Mouse (Mus musculus) myocyte (in vitro differentiated cells): Measurements from ENCODE around the gene Mink1. TPM values are rescaled to one million over a fixed set of nuclear protein-coding genes. Genes with fewer than 3 reads are reported as not detected.
A peak's percentile ranks its signal among the peaks of the same experiment; 100 is the strongest.

ENCODE experiments used
- H3K27me3 ChIP-seq: one replicate; pipeline ENCODE4 v1.6.1; 2011; ENCODE audit not compliant: control insufficient read depth, insufficient read depth, insufficient read length
- H3K36me3 ChIP-seq: one replicate; pipeline ENCODE4 v1.6.1; 2011; ENCODE audit not compliant: control insufficient read depth, insufficient read depth
- H3K4me2 ChIP-seq: one replicate; pipeline ENCODE4 v1.6.1; 2011; ENCODE audit warnings: low read depth, control low read depth
- H3K4me3 ChIP-seq: one replicate; pipeline ENCODE4 v1.5.1; 2011; ENCODE audit warnings: mild to moderate bottlenecking, control low read depth, moderate library complexity
- H3K79me2 ChIP-seq: one replicate; pipeline ENCODE4 v1.6.1; 2011; ENCODE audit not compliant: control insufficient read depth, insufficient read depth
- H3ac ChIP-seq: one replicate; pipeline ENCODE4 v1.6.1; 2011; ENCODE audit not compliant: control insufficient read depth, insufficient read length
- CEBPB ChIP-seq: IDR thresholded peaks from 2 replicates; pipeline ENCODE4 v1.6.1; 2011; ENCODE audit warnings: mild to moderate bottlenecking, moderate library complexity; ENCODE audit not compliant: poor library complexity, insufficient read depth, severe bottlenecking
- E2F4 ChIP-seq: IDR thresholded peaks from one replicate; pipeline ENCODE4 v1.6.1; 2011; ENCODE audit warnings: mild to moderate bottlenecking, control low read depth, moderate library complexity; ENCODE audit not compliant: insufficient read depth
- MAX ChIP-seq: IDR thresholded peaks from one replicate; pipeline ENCODE4 v1.6.1; 2011; ENCODE audit warnings: low read depth, mild to moderate bottlenecking, control low read depth
- MYOD1 ChIP-seq, 3 experiments: IDR thresholded peaks; one replicate each; pipeline ENCODE4 v1.6.1; 2011; ENCODE audit warnings: control low read depth in 2 of 3, low read depth in 2 of 3, mild to moderate bottlenecking in 2 of 3, moderate library complexity in 1 of 3; ENCODE audit not compliant: insufficient read length in 2 of 3, control insufficient read depth in 1 of 3
- MYOG ChIP-seq, 3 experiments: IDR thresholded peaks; one replicate each; pipeline ENCODE4 v1.6.1; 2011; ENCODE audit warnings: control low read depth in 2 of 3, low read depth in 2 of 3, mild to moderate bottlenecking in 2 of 3; ENCODE audit not compliant: insufficient read length in 2 of 3, control insufficient read depth in 1 of 3, insufficient read depth in 1 of 3
- POLR2A ChIP-seq: IDR thresholded peaks from one replicate; pipeline ENCODE4 v1.6.1; 2011; ENCODE audit warnings: low read depth, mild to moderate bottlenecking, control low read depth, moderate library complexity; ENCODE audit not compliant: insufficient read length
- POLR2AphosphoS2 ChIP-seq: IDR thresholded peaks from one replicate; pipeline ENCODE4 v1.6.1; 2011; ENCODE audit warnings: low read depth, control low read depth; ENCODE audit not compliant: insufficient read length
- REST ChIP-seq: IDR thresholded peaks from one replicate; pipeline ENCODE4 v1.6.1; 2011; ENCODE audit warnings: mild to moderate bottlenecking, control low read depth, moderate library complexity; ENCODE audit not compliant: insufficient read depth, insufficient read length
- SRF ChIP-seq: IDR thresholded peaks from one replicate; pipeline ENCODE4 v1.6.1; 2011; ENCODE audit warnings: low read depth; ENCODE audit not compliant: control insufficient read depth, insufficient read length
- TCF12 ChIP-seq: IDR thresholded peaks from one replicate; pipeline ENCODE4 v1.6.1; 2011; ENCODE audit warnings: mild to moderate bottlenecking, control low read depth; ENCODE audit not compliant: poor library complexity, insufficient read depth, severe bottlenecking
- TCF3 ChIP-seq: IDR thresholded peaks from one replicate; pipeline ENCODE4 v1.6.1; 2011; ENCODE audit warnings: low read depth, control low read depth; ENCODE audit not compliant: insufficient read length
- USF1 ChIP-seq: IDR thresholded peaks from one replicate; pipeline ENCODE4 v1.6.1; 2011; ENCODE audit warnings: low read depth, mild to moderate bottlenecking, control low read depth, moderate library complexity
- polyA plus RNA-seq: library from polyadenylated mRNA; unstranded; fragments of >200 nt; fragmentation: generic; extraction: Trizol; gene quantifications from one replicate; pipeline ENCODE4 v1.2.1, GENCODE M21; 2012; ENCODE audit warnings: missing spikeins

The Mink1 gene
- polyA plus RNA-seq, 1 experiment, result 34.4 TPM

DNA sequence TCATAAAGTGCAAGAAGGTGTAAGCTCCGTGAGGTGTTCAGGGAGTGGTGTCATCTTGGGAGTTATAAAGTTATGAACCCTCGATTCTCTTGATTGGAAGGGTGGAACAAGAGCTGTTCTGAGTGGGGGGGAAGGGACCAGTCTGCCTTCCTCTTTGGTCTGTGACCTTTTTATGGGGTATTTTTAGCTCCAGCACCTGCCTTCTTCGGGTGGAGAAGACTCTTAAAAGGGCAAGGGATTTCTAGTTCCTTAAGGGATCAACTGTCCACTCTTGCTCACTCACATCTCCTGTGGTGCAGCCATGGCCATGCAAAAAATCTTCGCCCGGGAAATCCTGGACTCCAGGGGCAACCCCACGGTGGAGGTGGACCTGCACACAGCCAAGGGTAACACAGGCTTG, 94.9 kb downstream of the Mink1 start:
- TF ChIP-seq USF1, result no peak
- no peak for TF ChIP-seq POLR2A
- no peak for TF ChIP-seq E2F4
- no peak for TF ChIP-seq SRF
- TF ChIP-seq TCF3, result no peak
- TF ChIP-seq MYOG (IDR thresholded peaks at IDR 0.05; ENCODE audit: control insufficient read depth in 1 of 3, insufficient read depth in 1 of 3, insufficient read length in 2 of 3, low read depth in 2 of 3), result peak in 1 of 3 experiments; percentile 40
- TF ChIP-seq MYOD1 (IDR thresholded peaks at IDR 0.05; ENCODE audit: control insufficient read depth in 1 of 3, insufficient read length in 2 of 3, low read depth in 2 of 3), result peak in 1 of 3 experiments; percentile 9
- TF ChIP-seq POLR2AphosphoS2, result no peak
- no peak for TF ChIP-seq CEBPB
- peak; percentile 45 for TF ChIP-seq TCF12
- TF ChIP-seq MAX, result no peak
- TF ChIP-seq REST, result no peak
- H3K4me3 ChIP-seq, result peak overlapping the region; percentile 94
- H3K36me3 ChIP-seq, result peaks cover 23% of the 10 kb centered on the region
- peak overlapping the region; percentile 97 for H3K4me2 ChIP-seq
- H3ac ChIP-seq, result peak overlapping the region; percentile 4
- H3K27me3 ChIP-seq, result no peaks in the 10 kb centered on the region
- peaks cover 57% of the 10 kb centered on the region for H3K79me2 ChIP-seq

DNA sequence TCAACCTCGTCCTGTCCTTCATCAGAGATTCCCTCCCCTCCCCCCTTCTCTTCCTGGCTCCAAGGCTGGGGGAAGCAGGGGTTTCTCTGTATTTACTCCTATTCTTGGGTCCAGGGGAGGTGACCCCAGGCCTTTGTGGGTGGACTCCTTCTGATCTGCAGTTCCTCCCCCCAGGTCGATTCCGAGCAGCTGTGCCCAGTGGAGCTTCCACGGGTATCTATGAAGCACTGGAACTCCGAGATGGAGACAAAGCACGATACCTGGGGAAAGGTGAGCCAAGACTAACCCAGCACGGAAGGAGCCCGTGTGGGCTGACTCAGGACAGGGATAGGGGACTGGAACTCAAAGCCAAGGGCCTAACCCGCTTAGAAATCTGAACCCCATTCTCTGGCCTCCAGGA, 95.3 kb downstream of the Mink1 start:
- Histone ChIP-seq H3K4me2 (peak overlapping the region; percentile 97), H3K27me3 (no peaks in the 10 kb centered on the region), H3ac (peak overlapping the region; percentile 4), H3K79me2 (peaks cover 53% of the 10 kb centered on the region), H3K36me3 (peaks cover 23% of the 10 kb centered on the region), H3K4me3 (peak overlapping the region; percentile 94)
- TF ChIP-seq USF1, result no peak
- no peak for TF ChIP-seq POLR2A
- no peak for TF ChIP-seq E2F4
- TF ChIP-seq CEBPB, result no peak
- no peak for TF ChIP-seq REST
- no peak for TF ChIP-seq TCF3
- TF ChIP-seq SRF, result no peak
- no peak for TF ChIP-seq MYOG (IDR thresholded peaks at IDR 0.05; ENCODE audit: control insufficient read depth in 1 of 3, insufficient read depth in 1 of 3, insufficient read length in 2 of 3, low read depth in 2 of 3)
- TF ChIP-seq MAX, result no peak
- TF ChIP-seq MYOD1 (IDR thresholded peaks at IDR 0.05; ENCODE audit: control insufficient read depth in 1 of 3, insufficient read length in 2 of 3, low read depth in 2 of 3), result no peak
- TF ChIP-seq POLR2AphosphoS2, result no peak
- TF ChIP-seq TCF12, result no peak

DNA sequence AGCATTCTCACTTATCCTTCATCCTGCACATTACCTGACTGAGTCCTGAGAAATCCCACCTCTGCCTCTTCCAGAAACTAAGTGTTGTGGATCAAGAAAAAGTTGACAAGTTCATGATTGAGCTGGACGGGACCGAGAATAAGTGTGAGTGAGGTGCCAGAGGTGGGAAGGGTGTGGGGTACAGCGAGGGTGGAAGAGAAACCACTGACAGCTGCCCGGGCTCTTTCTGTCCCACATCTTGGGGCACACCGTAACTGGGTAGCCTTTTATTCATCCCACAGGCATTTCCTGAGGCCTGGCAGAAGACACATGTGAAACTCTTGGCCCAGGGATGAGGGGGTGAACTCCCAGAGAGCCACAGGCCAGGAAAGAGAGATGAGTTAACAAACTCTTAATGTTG, 95.8 kb downstream of the Mink1 start:
- H3K4me3 ChIP-seq, result peak overlapping the region; percentile 94
- peaks cover 47% of the 10 kb centered on the region for H3K79me2 ChIP-seq
- H3K27me3 ChIP-seq, result no peaks in the 10 kb centered on the region
- H3K4me2 ChIP-seq, result peak overlapping the region; percentile 97
- TF ChIP-seq POLR2A (no peak), MYOG (IDR thresholded peaks at IDR 0.05; ENCODE audit: control insufficient read depth in 1 of 3, insufficient read depth in 1 of 3, insufficient read length in 2 of 3, low read depth in 2 of 3) (peak in 2 of 3 experiments; percentile 82 to 93), REST (no peak), CEBPB (no peak), TCF12 (peak; percentile 74), TCF3 (peak; percentile 13), USF1 (no peak), SRF (no peak), MYOD1 (IDR thresholded peaks at IDR 0.05; ENCODE audit: control insufficient read depth in 1 of 3, insufficient read length in 2 of 3, low read depth in 2 of 3) (peak; percentile 34 to 85 (median 51)), POLR2AphosphoS2 (no peak)
- H3ac ChIP-seq, result peak overlapping the region; percentile 4
- peaks cover 27% of the 10 kb centered on the region for H3K36me3 ChIP-seq

DNA sequence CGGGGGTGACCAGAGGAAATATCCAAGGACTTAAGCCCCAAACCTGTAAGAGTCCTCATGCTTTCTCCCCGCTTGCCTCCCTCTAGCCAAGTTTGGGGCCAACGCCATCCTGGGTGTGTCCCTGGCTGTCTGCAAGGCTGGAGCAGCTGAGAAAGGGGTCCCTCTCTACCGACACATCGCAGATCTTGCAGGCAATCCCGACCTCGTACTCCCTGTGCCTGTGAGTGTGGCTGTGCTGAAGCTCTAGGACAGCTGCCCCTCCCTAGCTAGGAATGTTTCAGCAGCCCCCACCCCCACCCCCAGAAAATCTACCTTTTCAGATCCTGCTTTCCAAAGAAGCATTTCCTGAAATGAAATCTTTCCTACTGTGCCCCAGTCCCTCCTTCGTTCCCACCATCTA, 96.3 kb downstream of the Mink1 start:
- TF ChIP-seq USF1, result no peak
- TF ChIP-seq POLR2A, result peak; percentile 58
- peak; percentile 70 for TF ChIP-seq POLR2AphosphoS2
- TF ChIP-seq MYOD1 (IDR thresholded peaks at IDR 0.05; ENCODE audit: control insufficient read depth in 1 of 3, insufficient read length in 2 of 3, low read depth in 2 of 3), result peak in 2 of 3 experiments; percentile 32 to 37
- TF ChIP-seq TCF12, result no peak
- no peak for TF ChIP-seq SRF
- TF ChIP-seq TCF3, result no peak
- TF ChIP-seq E2F4, result no peak
- peak in 1 of 3 experiments; percentile 65 for TF ChIP-seq MYOG (IDR thresholded peaks at IDR 0.05; ENCODE audit: control insufficient read depth in 1 of 3, insufficient read depth in 1 of 3, insufficient read length in 2 of 3, low read depth in 2 of 3)
- no peak for TF ChIP-seq MAX
- TF ChIP-seq CEBPB, result no peak
- Histone ChIP-seq H3K4me2 (peak overlapping the region; percentile 97), H3K79me2 (peaks cover 43% of the 10 kb centered on the region), H3K27me3 (no peaks in the 10 kb centered on the region), H3ac (peak overlapping the region; percentile 4), H3K4me3 (peak overlapping the region; percentile 94), H3K36me3 (peaks cover 32% of the 10 kb centered on the region)

DNA sequence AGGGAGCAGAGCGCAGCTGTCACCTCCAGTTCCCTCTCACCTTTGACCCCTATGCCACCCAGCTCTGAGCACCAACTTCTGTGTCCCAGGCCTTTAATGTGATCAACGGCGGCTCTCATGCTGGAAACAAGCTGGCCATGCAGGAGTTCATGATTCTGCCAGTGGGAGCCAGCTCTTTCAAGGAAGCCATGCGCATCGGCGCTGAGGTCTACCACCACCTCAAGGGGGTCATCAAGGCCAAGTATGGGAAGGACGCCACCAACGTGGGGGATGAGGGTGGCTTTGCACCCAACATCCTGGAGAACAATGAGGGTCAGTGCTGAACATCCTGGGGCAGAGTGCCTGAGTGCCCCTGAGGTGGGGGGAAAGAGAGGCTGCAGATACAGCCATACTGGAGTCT, 97.9 kb downstream of the Mink1 start:
- Histone ChIP-seq H3K79me2 (peaks cover 45% of the 10 kb centered on the region), H3K36me3 (peaks cover 37% of the 10 kb centered on the region), H3K27me3 (no peaks in the 10 kb centered on the region), H3K4me2 (peak overlapping the region; percentile 97), H3K4me3 (no peak overlapping the region), H3ac (no peak overlapping the region)
- peak; percentile 41 for TF ChIP-seq POLR2A
- no peak for TF ChIP-seq TCF12
